Mouse (Mus musculus) intestine, embryonic 16.5 days (tissue): ENCODE results near the gene Ncam2. TPM values are rescaled to one million over a fixed set of nuclear protein-coding genes. Genes with fewer than 3 reads are reported as not detected.

Source experiments
- ATAC-seq: fragments of 200-750 bp; cut with Nextera tagmentation; 2 replicates; pipeline ENCODE4 v1.8.0; 2017; ENCODE audit warnings: moderate TSS enrichment, moderate library complexity
- H3K27ac ChIP-seq: fragments of 300-500 bp; sonication (generic); 2 replicates; pipeline ENCODE4 v1.5.1; 2014; ENCODE audit warnings: mild to moderate bottlenecking, low read length
- H3K27me3 ChIP-seq: fragments of 300-500 bp; sonication (generic); replicated peaks from 2 replicates; pipeline ENCODE4 v1.6.1; 2014; ENCODE audit warnings: low read length, control low read depth, mixed read lengths; ENCODE audit not compliant: control insufficient read depth, insufficient read depth
- H3K36me3 ChIP-seq: fragments of 300-500 bp; sonication (generic); 2 replicates; pipeline ENCODE4 v1.6.1; 2014; ENCODE audit warnings: low read length, control low read depth; ENCODE audit not compliant: control insufficient read depth, insufficient read depth
- H3K4me1 ChIP-seq: fragments of 300-500 bp; sonication (generic); 2 replicates; pipeline ENCODE4 v1.6.1; 2014; ENCODE audit warnings: low read length, control low read depth, mixed read lengths; ENCODE audit not compliant: control insufficient read depth, insufficient read depth
- H3K4me2 ChIP-seq: fragments of 300-500 bp; sonication (generic); 2 replicates; pipeline ENCODE4 v1.6.1; 2014; ENCODE audit warnings: low read depth, low read length, control low read depth
- H3K4me3 ChIP-seq: fragments of 300-500 bp; sonication (generic); 2 replicates; pipeline ENCODE4 v1.5.1; 2014; ENCODE audit warnings: mild to moderate bottlenecking, low read length
- H3K9ac ChIP-seq: fragments of 300-500 bp; sonication (generic); 2 replicates; pipeline ENCODE4 v1.6.1; 2014; ENCODE audit warnings: low read depth, low read length
- H3K9me3 ChIP-seq: fragments of 300-500 bp; sonication (generic); 2 replicates; pipeline ENCODE4 v1.6.1; 2016; ENCODE audit warnings: low read length, control low read depth; ENCODE audit not compliant: control insufficient read depth
- WGBS: fragments of 180-500 bp; shearing (Covaris S2); extraction: QIAGEN DNeasy Blood & Tissue Kit; methylation state at CpG from one replicate; pipeline ENCODE4 v1.1.7; 2014; 5-methylcytosine and 5-hydroxymethylcytosine counted together
- polyA plus RNA-seq: library from polyadenylated mRNA; unstranded; fragments of >200 nt; fragmentation: Nextera tagmentation; extraction: Ambion mirVana; gene quantifications from 2 replicates; pipeline ENCODE4 v1.2.1, GENCODE M21; 2015

Ncam2 gene
- polyA plus RNA-seq, 1 experiment from 2014 or later: 2.3 TPM

GRCm38 (mm10) chr16:81284241-81284640 is 83.7 kb downstream of the Ncam2 start:
- no peak overlapping the region for H3K4me3 ChIP-seq
- H3K27me3 ChIP-seq: no peaks in the 10 kb centered on the region
- 39% methylated on average over 5 of the region's 5 CpGs for WGBS
- no peaks in the 10 kb centered on the region for H3K9me3 ChIP-seq
- H3K4me1 ChIP-seq: no peaks in the 10 kb centered on the region
- no peak overlapping the region for H3K4me2 ChIP-seq
- H3K9ac ChIP-seq: no peak overlapping the region
- no peak overlapping the region for H3K27ac ChIP-seq
- no peaks in the 10 kb centered on the region for H3K36me3 ChIP-seq
- ATAC-seq: no peak

DNA sequence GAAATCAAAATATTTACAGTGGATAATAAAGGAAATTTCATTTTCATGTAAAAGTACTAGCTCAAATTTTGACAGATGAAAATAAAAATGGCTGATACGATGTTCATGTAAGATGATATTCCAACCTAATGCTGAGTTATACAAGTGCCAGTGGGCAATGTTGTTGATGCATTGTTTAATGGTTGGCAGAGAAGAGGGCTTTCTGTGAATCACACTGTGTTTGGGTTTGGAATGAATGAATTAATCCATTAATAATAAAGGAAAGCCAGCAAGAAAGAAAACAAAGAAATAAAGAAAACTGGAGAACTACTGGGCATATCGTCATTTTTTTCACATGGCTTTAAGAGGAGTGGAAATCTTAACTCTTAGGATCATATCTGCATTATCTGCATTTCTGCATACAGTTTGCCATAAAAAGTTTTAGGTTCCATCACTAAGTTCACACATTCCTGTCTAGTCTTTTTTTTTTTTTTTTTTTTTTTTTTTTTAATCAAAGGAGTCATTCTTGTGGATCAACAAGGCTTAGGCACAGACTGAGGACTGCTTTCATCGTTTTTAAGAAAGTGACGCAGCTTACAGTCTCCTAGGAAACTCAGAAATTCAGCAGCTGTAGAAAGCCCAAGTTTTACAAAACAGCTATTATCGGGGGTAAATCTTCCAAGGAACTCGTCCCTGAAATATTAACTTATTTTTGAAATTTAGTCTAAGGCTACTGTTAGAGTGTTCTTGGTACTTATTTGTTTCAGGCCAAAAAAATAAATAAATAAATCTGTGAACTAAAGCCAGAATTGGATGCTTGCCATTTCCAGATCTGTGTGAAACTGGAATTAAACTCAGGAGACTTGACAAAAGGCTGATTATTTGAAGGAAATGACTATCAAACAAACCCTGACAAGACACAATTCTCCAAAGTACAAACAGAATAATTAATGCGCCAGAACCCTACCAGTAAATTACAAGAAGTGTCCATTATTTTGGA is 84.7 kb downstream of the Ncam2 start:
- Histone ChIP-seq H3K4me3 (no peak overlapping the region), H3K36me3 (no peaks in the 10 kb centered on the region), H3K9ac (no peak overlapping the region), H3K9me3 (no peaks in the 10 kb centered on the region), H3K27me3 (no peaks in the 10 kb centered on the region), H3K4me2 (no peak overlapping the region), H3K4me1 (no peaks in the 10 kb centered on the region), H3K27ac (no peak overlapping the region)
- 70% methylated on average over 7 of the region's 7 CpGs for WGBS
- ATAC-seq: no peak

GRCm38 (mm10) chr16:81285882-81286281 is 85.4 kb downstream of the Ncam2 start:
- WGBS: 85% methylated on average over 2 of the region's 2 CpGs
- no peaks in the 10 kb centered on the region for H3K9me3 ChIP-seq
- no peak overlapping the region for H3K4me2 ChIP-seq
- no peaks in the 10 kb centered on the region for H3K27me3 ChIP-seq
- no peak for ATAC-seq
- no peak overlapping the region for H3K4me3 ChIP-seq
- H3K9ac ChIP-seq: no peak overlapping the region
- no peak overlapping the region for H3K27ac ChIP-seq
- H3K36me3 ChIP-seq: no peaks in the 10 kb centered on the region
- no peaks in the 10 kb centered on the region for H3K4me1 ChIP-seq

GRCm38 (mm10) chr16:81303806-81304205 is 103.3 kb downstream of the Ncam2 start:
- Histone ChIP-seq H3K4me3 (no peak overlapping the region), H3K27ac (no peak overlapping the region), H3K4me1 (no peaks in the 10 kb centered on the region), H3K9me3 (no peaks in the 10 kb centered on the region), H3K9ac (no peak overlapping the region), H3K27me3 (no peaks in the 10 kb centered on the region), H3K36me3 (no peaks in the 10 kb centered on the region), H3K4me2 (no peak overlapping the region)
- ATAC-seq: no peak
- 78% methylated on average over 2 of the region's 2 CpGs for WGBS

- no peak overlapping the region for H3K4me3 ChIP-seq
- WGBS: 58% methylated on average over 3 of the region's 3 CpGs
- no peaks in the 10 kb centered on the region for H3K36me3 ChIP-seq
- H3K27ac ChIP-seq: no peak overlapping the region
- no peaks in the 10 kb centered on the region for H3K9me3 ChIP-seq
- no peak overlapping the region for H3K4me2 ChIP-seq
- peak; percentile 85 for ATAC-seq
- H3K9ac ChIP-seq: no peak overlapping the region
- no peaks in the 10 kb centered on the region for H3K4me1 ChIP-seq
- H3K27me3 ChIP-seq: no peaks in the 10 kb centered on the region
Observed at GRCm38 (mm10) chr16:81309215-81309614, 108.7 kb downstream of the Ncam2 start.

DNA sequence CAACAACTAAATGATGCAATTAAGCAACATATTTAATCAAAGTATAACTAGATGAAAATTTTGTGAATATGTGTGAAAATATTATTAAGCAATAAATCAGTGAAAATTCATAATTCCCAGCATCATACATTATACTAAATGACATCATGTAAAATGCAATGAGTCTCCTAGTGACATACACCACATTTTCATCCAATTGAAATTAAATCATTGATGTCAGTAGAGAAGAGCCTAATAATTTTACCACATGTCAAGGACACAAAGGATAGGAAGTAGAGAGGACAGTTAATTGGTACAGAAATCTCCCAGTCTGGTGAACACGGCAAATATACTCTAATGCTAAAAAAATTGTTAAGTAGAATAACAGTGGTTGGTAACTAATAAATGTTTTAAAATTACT is 118.5 kb downstream of the Ncam2 start:
- WGBS: 82% methylated on average over 1 of the region's 1 CpGs
- no peak overlapping the region for H3K9ac ChIP-seq
- no peaks in the 10 kb centered on the region for H3K4me1 ChIP-seq
- no peaks in the 10 kb centered on the region for H3K36me3 ChIP-seq
- no peak overlapping the region for H3K4me3 ChIP-seq
- no peaks in the 10 kb centered on the region for H3K9me3 ChIP-seq
- ATAC-seq: no peak
- no peak overlapping the region for H3K27ac ChIP-seq
- no peak overlapping the region for H3K4me2 ChIP-seq
- no peaks in the 10 kb centered on the region for H3K27me3 ChIP-seq

DNA sequence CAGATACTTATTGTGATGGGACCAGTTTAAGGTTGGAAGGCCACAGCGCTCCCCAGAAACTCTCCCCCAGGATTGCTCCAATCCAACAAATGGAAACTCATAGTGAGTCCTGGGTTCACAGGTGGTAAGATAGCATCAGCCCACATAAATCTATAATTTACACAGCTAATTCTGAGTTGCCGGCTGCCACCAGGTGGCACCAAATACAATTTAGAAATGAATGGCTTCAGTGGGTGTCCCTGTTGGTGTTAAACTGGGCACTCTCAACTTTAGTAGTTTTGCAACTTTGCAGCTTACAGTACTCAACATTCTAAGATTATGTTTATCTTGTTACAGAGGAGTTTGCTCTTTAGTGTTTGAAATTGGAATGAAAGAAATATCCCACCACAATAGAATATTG is 130.0 kb downstream of the Ncam2 start:
- H3K4me1 ChIP-seq: no peaks in the 10 kb centered on the region
- no peaks in the 10 kb centered on the region for H3K36me3 ChIP-seq
- no peaks in the 10 kb centered on the region for H3K9me3 ChIP-seq
- WGBS: 16% methylated on average over 2 of the region's 2 CpGs
- H3K27me3 ChIP-seq: no peaks in the 10 kb centered on the region
- H3K9ac ChIP-seq: no peak overlapping the region
- no peak overlapping the region for H3K4me2 ChIP-seq
- H3K4me3 ChIP-seq: no peak overlapping the region
- ATAC-seq: no peak
- H3K27ac ChIP-seq: no peak overlapping the region

- no peak overlapping the region for H3K9ac ChIP-seq
- H3K9me3 ChIP-seq: no peaks in the 10 kb centered on the region
- no peaks in the 10 kb centered on the region for H3K27me3 ChIP-seq
- ATAC-seq: no peak
- WGBS: 75% methylated on average over 2 of the region's 2 CpGs
- H3K4me2 ChIP-seq: no peak overlapping the region
- no peaks in the 10 kb centered on the region for H3K4me1 ChIP-seq
- no peak overlapping the region for H3K27ac ChIP-seq
- no peaks in the 10 kb centered on the region for H3K36me3 ChIP-seq
- no peak overlapping the region for H3K4me3 ChIP-seq
Observed at GRCm38 (mm10) chr16:81365901-81366300, 165.4 kb downstream of the Ncam2 start.

DNA sequence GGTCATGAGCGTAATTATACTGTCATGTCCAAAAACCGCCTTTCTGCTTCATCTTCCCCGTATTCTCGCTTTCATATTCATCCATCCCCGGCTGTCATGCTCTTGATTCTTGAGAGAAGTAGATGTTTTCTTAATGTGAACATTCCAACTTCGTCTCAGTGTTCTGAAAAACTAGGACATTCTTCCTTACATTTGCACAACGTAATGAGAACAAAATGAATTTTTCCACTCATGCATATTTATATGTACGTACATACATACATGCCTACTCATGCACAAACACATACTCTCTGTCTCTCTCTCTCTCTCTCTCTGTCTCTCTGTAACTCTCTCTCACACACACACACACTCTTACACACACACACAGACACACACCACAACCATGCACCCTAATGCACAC is 173.7 kb downstream of the Ncam2 start:
- no peaks in the 10 kb centered on the region for H3K27me3 ChIP-seq
- no peak overlapping the region for H3K4me3 ChIP-seq
- H3K9ac ChIP-seq: no peak overlapping the region
- WGBS: 92% methylated on average over 8 of the region's 8 CpGs
- H3K27ac ChIP-seq: no peak overlapping the region
- H3K4me1 ChIP-seq: no peaks in the 10 kb centered on the region
- no peak overlapping the region for H3K4me2 ChIP-seq
- H3K9me3 ChIP-seq: no peaks in the 10 kb centered on the region
- no peaks in the 10 kb centered on the region for H3K36me3 ChIP-seq
- ATAC-seq: no peak
